Mouse (Mus musculus) liver, embryonic 11.5 days (tissue): Measurements from ENCODE around the gene Gm49387. TPM values are rescaled to one million over a fixed set of nuclear protein-coding genes. Genes with fewer than 3 reads are reported as not detected.

Experiments
- ATAC-seq: fragments of 200-750 bp; cut with Nextera tagmentation; replicated peaks from 2 replicates; pipeline ENCODE4 v1.8.0; 2017; ENCODE audit warnings: moderate number of reproducible peaks, mild to moderate bottlenecking, moderate TSS enrichment, moderate library complexity; ENCODE audit not compliant: low FRiP score
- DNase-seq: peaks from one replicate; pipeline ENCODE4 v3.0.0-alpha.2; 2017; ENCODE audit warnings: low spot score
- H3K27ac ChIP-seq: fragments of 300-500 bp; sonication (generic); 2 replicates; pipeline ENCODE4 v1.5.1; 2014; ENCODE audit warnings: mild to moderate bottlenecking, low read depth, low read length, control low read depth
- H3K27me3 ChIP-seq: fragments of 300-500 bp; sonication (generic); replicated peaks from 2 replicates; pipeline ENCODE4 v1.6.1; 2014; ENCODE audit warnings: low read length, mixed read lengths; ENCODE audit not compliant: control insufficient read depth, insufficient read depth
- H3K36me3 ChIP-seq: fragments of 300-500 bp; sonication (generic); 2 replicates; pipeline ENCODE4 v1.6.1; 2014; ENCODE audit warnings: mild to moderate bottlenecking, low read length, moderate library complexity, mixed read lengths; ENCODE audit not compliant: control insufficient read depth, insufficient read depth
- H3K4me1 ChIP-seq: fragments of 300-500 bp; sonication (generic); replicated peaks from 2 replicates; pipeline ENCODE4 v1.6.1; 2014; ENCODE audit warnings: low read length, mixed read lengths; ENCODE audit not compliant: control insufficient read depth, insufficient read depth
- H3K4me2 ChIP-seq: fragments of 300-500 bp; sonication (generic); 2 replicates; pipeline ENCODE4 v1.6.1; 2014; ENCODE audit warnings: mild to moderate bottlenecking, control low read depth, moderate library complexity
- H3K4me3 ChIP-seq: fragments of 300-500 bp; sonication (generic); 2 replicates; pipeline ENCODE4 v1.5.1; 2014; ENCODE audit warnings: low read depth, low read length, control low read depth
- H3K9ac ChIP-seq: fragments of 300-500 bp; sonication (generic); 2 replicates; pipeline ENCODE4 v1.6.1; 2014; ENCODE audit warnings: low read depth, low read length, control low read depth
- H3K9me3 ChIP-seq: fragments of 300-500 bp; sonication (generic); 2 replicates; pipeline ENCODE4 v1.6.1; 2016; ENCODE audit warnings: low read length, inconsistent platforms, mixed read lengths; ENCODE audit not compliant: control insufficient read depth
- WGBS: fragments of 180-500 bp; shearing (Covaris S2); extraction: QIAGEN DNeasy Blood & Tissue Kit; methylation state at CpG from one replicate; pipeline ENCODE4 v1.1.7; 2014; 5-methylcytosine and 5-hydroxymethylcytosine counted together
- polyA plus RNA-seq: library from polyadenylated mRNA; unstranded; fragments of >200 nt; fragmentation: Nextera tagmentation; extraction: Ambion mirVana; gene quantifications from 2 replicates; pipeline ENCODE4 v1.2.1, GENCODE M21; 2014

The Gm49387 gene
- polyA plus RNA-seq, 1 experiment from 2014 or later, result 0.19 TPM

DNA sequence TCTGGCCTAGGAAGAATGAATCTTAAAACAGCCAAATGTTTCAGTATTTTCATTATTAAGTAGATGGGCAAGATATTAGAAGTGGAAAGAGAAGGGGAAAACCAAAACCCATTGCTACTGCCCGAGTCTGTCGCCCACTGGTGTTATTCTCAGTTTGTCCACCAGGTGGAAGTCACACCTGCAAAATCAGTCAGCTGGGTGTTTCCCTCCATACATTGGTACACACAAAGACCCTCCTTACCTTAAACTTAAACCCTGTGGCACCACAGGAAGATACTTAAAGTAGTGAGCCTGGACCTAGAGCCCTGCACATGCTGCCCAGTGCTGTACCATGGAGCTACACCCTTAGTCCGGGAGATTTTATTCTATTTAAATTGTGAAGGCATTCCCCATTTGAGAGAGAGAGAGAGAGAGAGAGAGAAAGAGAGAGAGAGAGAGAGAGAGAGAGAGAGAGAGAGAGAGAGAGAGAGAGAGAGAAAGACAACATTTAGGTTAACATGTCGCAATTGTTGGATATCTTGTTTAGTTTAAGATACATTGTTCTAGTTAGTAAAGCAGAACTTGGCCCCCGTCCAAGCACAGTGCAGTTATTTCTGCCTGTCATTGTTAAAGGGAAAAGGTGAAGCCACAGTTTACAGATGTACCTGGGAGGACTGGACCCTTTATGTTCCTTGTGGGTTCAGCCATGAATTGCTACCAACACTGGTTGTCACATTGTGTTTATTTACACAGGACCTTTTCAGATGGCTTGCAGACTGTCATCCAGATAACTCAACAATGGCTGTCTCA, 16.4 kb upstream of the Gm49387 start:
- Histone ChIP-seq H3K9ac (no peak overlapping the region), H3K27me3 (no peaks in the 10 kb centered on the region), H3K27ac (no peak overlapping the region), H3K36me3 (no peaks in the 10 kb centered on the region), H3K4me2 (no peak overlapping the region), H3K4me3 (no peak overlapping the region), H3K9me3 (no peaks in the 10 kb centered on the region), H3K4me1 (peaks cover 20% of the 10 kb centered on the region)
- DNase-seq (peak; percentile 43), ATAC-seq (no peak)
- WGBS, result 41% methylated on average over 5 of the region's 5 CpGs

DNA sequence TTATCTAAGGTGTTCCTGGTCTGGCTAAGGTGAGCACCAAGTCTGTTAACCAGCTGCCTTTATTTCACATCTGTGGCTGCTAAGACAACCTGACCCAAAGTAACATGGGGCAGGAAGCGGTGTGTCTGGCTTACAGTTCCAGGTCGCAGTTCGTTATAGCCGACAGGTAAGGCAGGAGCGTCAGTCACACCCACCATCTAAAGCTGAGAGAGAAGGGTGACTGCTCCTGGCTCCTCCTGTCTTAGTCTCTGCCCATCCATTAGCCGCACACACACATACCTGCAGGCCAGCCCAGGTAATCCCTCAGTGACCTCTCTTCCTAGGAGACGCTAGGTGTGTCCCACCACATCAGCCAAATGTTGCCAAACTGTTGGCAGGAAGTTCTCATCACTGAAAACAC, 15.7 kb upstream of the Gm49387 start:
- Histone ChIP-seq H3K9ac (no peak overlapping the region), H3K36me3 (no peaks in the 10 kb centered on the region), H3K4me1 (peaks cover 17% of the 10 kb centered on the region), H3K27me3 (no peaks in the 10 kb centered on the region), H3K4me2 (no peak overlapping the region), H3K27ac (no peak overlapping the region), H3K4me3 (no peak overlapping the region), H3K9me3 (no peaks in the 10 kb centered on the region)
- ATAC-seq, result no peak
- WGBS, result 67% methylated on average over 7 of the region's 7 CpGs
- DNase-seq, result peak; percentile 27

DNA sequence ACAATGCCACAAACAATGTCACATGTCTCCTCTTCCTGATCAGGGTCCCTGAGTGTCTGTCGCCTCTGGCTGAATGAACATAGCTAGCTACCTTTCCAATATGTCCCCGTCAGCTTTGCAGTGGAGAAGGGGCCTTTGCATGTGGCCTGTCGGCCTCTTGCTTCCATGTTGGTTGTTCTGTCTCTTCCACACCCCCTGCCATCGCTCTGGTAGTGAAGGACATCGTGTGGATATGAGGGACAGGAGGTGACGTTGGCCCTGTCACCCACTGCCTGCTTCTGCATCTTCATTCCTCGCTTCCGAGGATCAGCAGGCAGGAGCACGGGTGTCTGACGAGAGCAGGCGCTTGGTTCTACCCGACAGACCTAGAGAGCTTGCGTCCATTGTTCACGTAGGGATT, 14.7 kb upstream of the Gm49387 start:
- no peak for ATAC-seq
- peak; percentile 28 for DNase-seq
- Histone ChIP-seq H3K4me2 (no peak overlapping the region), H3K4me3 (no peak overlapping the region), H3K27me3 (no peaks in the 10 kb centered on the region), H3K9ac (no peak overlapping the region), H3K27ac (no peak overlapping the region), H3K36me3 (no peaks in the 10 kb centered on the region), H3K9me3 (no peaks in the 10 kb centered on the region), H3K4me1 (peaks cover 17% of the 10 kb centered on the region)
- 85% methylated on average over 14 of the region's 14 CpGs for whole genome bisulfite sequencing

- Histone ChIP-seq H3K36me3 (no peaks in the 10 kb centered on the region), H3K9me3 (no peaks in the 10 kb centered on the region), H3K9ac (no peak overlapping the region), H3K27me3 (no peaks in the 10 kb centered on the region), H3K4me2 (no peak overlapping the region), H3K4me1 (peaks cover 17% of the 10 kb centered on the region), H3K4me3 (no peak overlapping the region), H3K27ac (no peak overlapping the region)
- ATAC-seq, result no peak
- no peak for DNase-seq
- 87% methylated on average over 5 of the region's 5 CpGs for WGBS
Measured at GRCm38 (mm10) chr14:31654816-31655215, 14.1 kb upstream of the Gm49387 start.

- peak overlapping the region; percentile 9; the same call in 1 of the 2 replicates for H3K4me2 ChIP-seq
- 53% methylated on average over 14 of the region's 14 CpGs for WGBS
- 0 out of 2 replicates have a peak overlapping the region, but pooled peaks have one; percentile 39 for H3K27ac ChIP-seq
Measured at GRCm38 (mm10) chr14:31653101-31653875, 12.6 kb upstream of the Gm49387 start.

DNA sequence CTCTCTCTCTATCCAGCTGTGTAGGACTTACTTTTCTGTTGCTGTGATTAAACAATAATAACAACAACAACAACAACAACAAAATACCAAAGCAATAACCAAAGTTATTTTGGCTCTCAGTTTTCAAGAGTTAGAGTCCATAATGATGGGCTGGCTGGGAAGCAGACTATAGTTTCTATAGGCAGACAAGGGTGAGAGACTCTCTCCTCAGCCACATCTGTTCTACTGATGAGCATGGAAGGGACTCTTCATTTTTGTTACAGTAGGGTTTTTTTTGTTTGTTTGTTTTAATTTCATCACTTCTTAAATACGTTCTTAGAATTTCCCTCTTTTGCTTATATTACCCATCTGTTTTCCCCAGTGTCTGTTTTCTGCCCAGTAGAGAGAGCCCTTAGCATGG, 11.9 kb upstream of the Gm49387 start:
- WGBS, result 86% methylated on average over 1 of the region's 1 CpGs
- no peak overlapping the region; the same call in 1 of the 2 replicates for H3K4me2 ChIP-seq
- H3K9me3 ChIP-seq, result no peaks in the 10 kb centered on the region
- no peaks in the 10 kb centered on the region for H3K27me3 ChIP-seq
- H3K4me1 ChIP-seq, result peaks cover 17% of the 10 kb centered on the region
- H3K4me3 ChIP-seq, result no peak overlapping the region
- no peak for DNase-seq
- H3K9ac ChIP-seq, result no peak overlapping the region
- H3K27ac ChIP-seq, result 0 out of 2 replicates have a peak overlapping the region, but pooled peaks have one; percentile 39
- no peaks in the 10 kb centered on the region for H3K36me3 ChIP-seq
- no peak for ATAC-seq

More at GRCm38 (mm10) chr14:31653101-31653875, 12.6 kb upstream of the Gm49387 start:
- Histone ChIP-seq H3K4me1 (peaks cover 17% of the 10 kb centered on the region), H3K27me3 (no peaks in the 10 kb centered on the region), H3K9ac (no peak overlapping the region), H3K9me3 (no peaks in the 10 kb centered on the region), H3K36me3 (no peaks in the 10 kb centered on the region), H3K4me3 (no peak overlapping the region)
- ATAC-seq (peak; percentile 82), DNase-seq (no peak)

DNA sequence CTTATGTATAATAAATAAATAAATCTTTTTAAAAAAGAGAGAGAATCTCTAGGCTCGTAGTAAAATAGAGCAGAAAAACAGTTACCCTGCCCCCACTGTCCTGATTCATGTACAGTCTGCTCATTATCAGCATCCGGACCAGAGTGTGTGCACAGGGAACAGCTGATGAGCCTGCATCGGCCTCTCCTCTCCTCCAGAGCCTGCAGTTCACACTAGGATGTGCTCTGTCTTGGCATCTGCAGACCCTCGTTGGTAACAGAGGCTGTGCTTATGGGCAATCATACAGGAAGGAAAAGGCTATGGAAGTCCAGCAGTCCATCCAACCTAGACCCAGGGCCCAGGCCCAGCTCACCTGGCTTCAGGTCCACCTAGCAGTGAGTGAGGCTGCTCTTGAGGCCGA, 11.4 kb upstream of the Gm49387 start:
- H3K9ac ChIP-seq, result no peak overlapping the region
- ATAC-seq, result peak; percentile 32; the same call in 1 of the 2 replicates
- WGBS, result 44% methylated on average over 5 of the region's 5 CpGs
- no peaks in the 10 kb centered on the region for H3K27me3 ChIP-seq
- H3K4me1 ChIP-seq, result peaks cover 17% of the 10 kb centered on the region
- no peaks in the 10 kb centered on the region for H3K9me3 ChIP-seq
- no peak overlapping the region for H3K4me3 ChIP-seq
- no peaks in the 10 kb centered on the region for H3K36me3 ChIP-seq
- H3K4me2 ChIP-seq, result no peak overlapping the region
- no peak for DNase-seq
- H3K27ac ChIP-seq, result no peak overlapping the region

DNA sequence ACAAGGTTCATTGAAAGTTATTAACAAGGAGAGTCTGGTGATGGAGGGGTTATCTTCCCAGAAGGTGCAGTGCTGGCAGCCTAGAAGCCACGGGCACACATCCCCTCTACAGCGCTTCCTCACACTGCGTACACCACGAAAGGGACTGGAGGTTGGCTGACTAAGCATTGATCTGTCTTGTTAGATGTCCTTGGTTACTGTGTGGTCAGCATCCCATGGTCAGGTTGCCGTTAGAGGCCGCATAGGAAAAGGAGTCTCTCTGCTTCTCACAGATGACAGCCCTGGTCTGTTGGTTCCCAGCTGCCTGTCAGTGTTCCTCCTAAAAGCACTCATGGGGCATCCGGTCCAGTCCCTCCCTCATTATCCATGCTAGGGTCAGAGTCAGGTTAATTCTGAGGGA, 10.5 kb upstream of the Gm49387 start:
- Histone ChIP-seq H3K27me3 (no peaks in the 10 kb centered on the region), H3K9me3 (no peaks in the 10 kb centered on the region), H3K27ac (no peak overlapping the region), H3K4me2 (no peak overlapping the region), H3K9ac (no peak overlapping the region), H3K4me3 (no peak overlapping the region), H3K4me1 (peaks cover 17% of the 10 kb centered on the region), H3K36me3 (no peaks in the 10 kb centered on the region)
- DNase-seq (no peak), ATAC-seq (no peak)
- WGBS, result 61% methylated on average over 7 of the region's 7 CpGs
